Mouse (Mus musculus): ENCODE measurements at regions not wholly inside any gene's neighbourhood (a gene's known extent, or its start where the extent isn't known, plus 50 kb on each side); places are given as distances from the start of the nearest gene placed in this dataset.

DNA sequence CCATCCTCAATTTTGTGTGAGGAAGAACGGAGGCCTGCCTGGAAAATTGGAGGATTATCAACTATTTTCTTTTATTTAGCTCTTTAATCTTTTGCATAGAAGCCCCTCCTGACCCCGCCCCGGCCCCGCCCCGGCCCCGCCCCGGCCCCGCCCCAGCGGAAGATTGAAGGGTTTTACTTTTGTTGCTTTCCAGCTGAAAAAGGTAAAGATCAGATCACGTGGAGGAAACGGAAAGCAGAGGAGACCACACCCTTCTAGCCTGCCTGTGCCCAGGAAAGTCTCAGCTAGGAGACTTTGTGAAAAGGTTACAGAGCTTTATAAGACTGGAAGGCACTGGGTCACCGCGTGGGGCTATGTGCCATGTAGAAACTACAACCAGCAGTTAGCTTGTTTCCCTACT is 186.5 kb upstream of the Ccdc122 start:
- TF ChIP-seq EP300 (IDR thresholded peaks at IDR 0.05; ENCODE audit: insufficient read depth, low read depth, low read length): no peak
- TF ChIP-seq POLR2A (IDR thresholded peaks at IDR 0.05; ENCODE audit: insufficient read depth, low read length): no peak
- no peak for TF ChIP-seq CTCF (IDR thresholded peaks at IDR 0.05; ENCODE audit: low read depth, low read length)
- Histone ChIP-seq H3K9me3 (replicated peaks; ENCODE audit: control insufficient read depth, insufficient read depth, low read length, poor library complexity, severe bottlenecking) (no peaks in the 10 kb centered on the region), H3K4me1 (ENCODE audit: control insufficient read depth, insufficient read depth, low read length) (no peaks in the 10 kb centered on the region), H3K4me3 (ENCODE audit: low read depth, low read length) (no peak overlapping the region), H3K27ac (ENCODE audit: insufficient read depth, low read length) (no peak overlapping the region), H3K27me3 (ENCODE audit: control insufficient read depth, insufficient read depth, low read length, poor library complexity, severe bottlenecking) (no peaks in the 10 kb centered on the region; the same call in 1 of the 2 replicates), H3K9ac (ENCODE audit: low read depth, poor library complexity, severe bottlenecking) (no peak overlapping the region), H3K36me3 (ENCODE audit: control insufficient read depth, insufficient read depth, low read length, poor library complexity, severe bottlenecking) (no peaks in the 10 kb centered on the region)

DNA sequence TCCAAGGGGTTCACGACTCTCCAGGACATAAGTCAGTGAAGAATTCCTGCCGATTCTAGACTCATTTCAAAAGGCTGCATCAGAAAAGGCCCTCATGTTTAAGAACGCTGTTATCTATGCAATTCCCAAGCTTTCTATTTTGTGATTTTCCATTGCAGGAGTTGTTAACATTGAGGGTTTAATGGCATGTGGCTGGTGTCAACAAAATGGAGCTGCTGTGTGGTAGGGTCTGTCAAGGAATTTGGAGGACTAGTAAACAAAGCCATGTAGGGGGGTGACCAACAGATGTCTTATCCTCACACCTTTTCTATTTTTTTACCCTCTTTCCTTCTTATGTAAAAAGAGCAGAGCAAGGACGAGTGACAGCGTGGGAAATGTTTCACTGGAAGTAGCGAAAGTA is 186.9 kb upstream of the Ccdc122 start:
- H3K27ac ChIP-seq (ENCODE audit: insufficient read depth, low read length): no peak overlapping the region
- no peak overlapping the region for H3K9ac ChIP-seq (ENCODE audit: low read depth, poor library complexity, severe bottlenecking)
- no peaks in the 10 kb centered on the region for H3K36me3 ChIP-seq (ENCODE audit: control insufficient read depth, insufficient read depth, low read length, poor library complexity, severe bottlenecking)
- TF ChIP-seq POLR2A (IDR thresholded peaks at IDR 0.05; ENCODE audit: insufficient read depth, low read length) (no peak), EP300 (IDR thresholded peaks at IDR 0.05; ENCODE audit: insufficient read depth, low read depth, low read length) (no peak), CTCF (IDR thresholded peaks at IDR 0.05; ENCODE audit: low read depth, low read length) (no peak)
- H3K4me1 ChIP-seq (ENCODE audit: control insufficient read depth, insufficient read depth, low read length): no peaks in the 10 kb centered on the region
- no peaks in the 10 kb centered on the region; the same call in 1 of the 2 replicates for H3K27me3 ChIP-seq (ENCODE audit: control insufficient read depth, insufficient read depth, low read length, poor library complexity, severe bottlenecking)
- no peaks in the 10 kb centered on the region for H3K9me3 ChIP-seq (replicated peaks; ENCODE audit: control insufficient read depth, insufficient read depth, low read length, poor library complexity, severe bottlenecking)
- no peak overlapping the region for H3K4me3 ChIP-seq (ENCODE audit: low read depth, low read length)

- no peak overlapping the region for H3K4me3 ChIP-seq (ENCODE audit: low read depth, low read length)
- no peaks in the 10 kb centered on the region for H3K9me3 ChIP-seq (replicated peaks; ENCODE audit: control insufficient read depth, insufficient read depth, low read length, poor library complexity, severe bottlenecking)
- no peaks in the 10 kb centered on the region for H3K36me3 ChIP-seq (ENCODE audit: control insufficient read depth, insufficient read depth, low read length, poor library complexity, severe bottlenecking)
- no peaks in the 10 kb centered on the region; the same call in 1 of the 2 replicates for H3K27me3 ChIP-seq (ENCODE audit: control insufficient read depth, insufficient read depth, low read length, poor library complexity, severe bottlenecking)
- TF ChIP-seq EP300 (IDR thresholded peaks at IDR 0.05; ENCODE audit: insufficient read depth, low read depth, low read length): no peak
- no peak for TF ChIP-seq POLR2A (IDR thresholded peaks at IDR 0.05; ENCODE audit: insufficient read depth, low read length)
- TF ChIP-seq CTCF (IDR thresholded peaks at IDR 0.05; ENCODE audit: low read depth, low read length): no peak
- H3K4me1 ChIP-seq (ENCODE audit: control insufficient read depth, insufficient read depth, low read length): no peaks in the 10 kb centered on the region
- no peak overlapping the region for H3K9ac ChIP-seq (ENCODE audit: low read depth, poor library complexity, severe bottlenecking)
- H3K27ac ChIP-seq (ENCODE audit: insufficient read depth, low read length): no peak overlapping the region
These were observed 187.5 kb upstream of the Ccdc122 start for GRCm38 (mm10) chr14:76849071-76849470.

- H3K9me3 ChIP-seq (replicated peaks; ENCODE audit: control insufficient read depth, insufficient read depth, low read length, poor library complexity, severe bottlenecking): no peaks in the 10 kb centered on the region
- H3K27ac ChIP-seq (ENCODE audit: insufficient read depth, low read length): no peak overlapping the region
- H3K4me3 ChIP-seq (ENCODE audit: low read depth, low read length): no peak overlapping the region
- no peaks in the 10 kb centered on the region for H3K4me1 ChIP-seq (ENCODE audit: control insufficient read depth, insufficient read depth, low read length)
- H3K36me3 ChIP-seq (ENCODE audit: control insufficient read depth, insufficient read depth, low read length, poor library complexity, severe bottlenecking): no peaks in the 10 kb centered on the region
- TF ChIP-seq EP300 (IDR thresholded peaks at IDR 0.05; ENCODE audit: insufficient read depth, low read depth, low read length): no peak
- no peak for TF ChIP-seq CTCF (IDR thresholded peaks at IDR 0.05; ENCODE audit: low read depth, low read length)
- TF ChIP-seq POLR2A (IDR thresholded peaks at IDR 0.05; ENCODE audit: insufficient read depth, low read length): no peak
- no peak overlapping the region for H3K9ac ChIP-seq (ENCODE audit: low read depth, poor library complexity, severe bottlenecking)
- no peaks in the 10 kb centered on the region; the same call in 1 of the 2 replicates for H3K27me3 ChIP-seq (ENCODE audit: control insufficient read depth, insufficient read depth, low read length, poor library complexity, severe bottlenecking)
These were observed 190.9 kb upstream of the Ccdc122 start for GRCm38 (mm10) chr14:76845706-76846105.

GRCm38 (mm10) chr14:76844717-76845116 is 191.9 kb upstream of the Ccdc122 start:
- H3K9me3 ChIP-seq (replicated peaks; ENCODE audit: control insufficient read depth, insufficient read depth, low read length, poor library complexity, severe bottlenecking): no peaks in the 10 kb centered on the region
- H3K4me3 ChIP-seq (ENCODE audit: low read depth, low read length): no peak overlapping the region
- TF ChIP-seq CTCF (IDR thresholded peaks at IDR 0.05; ENCODE audit: low read depth, low read length) (no peak), POLR2A (IDR thresholded peaks at IDR 0.05; ENCODE audit: insufficient read depth, low read length) (no peak), EP300 (IDR thresholded peaks at IDR 0.05; ENCODE audit: insufficient read depth, low read depth, low read length) (no peak)
- H3K27ac ChIP-seq (ENCODE audit: insufficient read depth, low read length): no peak overlapping the region
- no peak overlapping the region for H3K9ac ChIP-seq (ENCODE audit: low read depth, poor library complexity, severe bottlenecking)
- no peaks in the 10 kb centered on the region for H3K36me3 ChIP-seq (ENCODE audit: control insufficient read depth, insufficient read depth, low read length, poor library complexity, severe bottlenecking)
- H3K27me3 ChIP-seq (ENCODE audit: control insufficient read depth, insufficient read depth, low read length, poor library complexity, severe bottlenecking): no peaks in the 10 kb centered on the region
- H3K4me1 ChIP-seq (ENCODE audit: control insufficient read depth, insufficient read depth, low read length): no peaks in the 10 kb centered on the region

DNA sequence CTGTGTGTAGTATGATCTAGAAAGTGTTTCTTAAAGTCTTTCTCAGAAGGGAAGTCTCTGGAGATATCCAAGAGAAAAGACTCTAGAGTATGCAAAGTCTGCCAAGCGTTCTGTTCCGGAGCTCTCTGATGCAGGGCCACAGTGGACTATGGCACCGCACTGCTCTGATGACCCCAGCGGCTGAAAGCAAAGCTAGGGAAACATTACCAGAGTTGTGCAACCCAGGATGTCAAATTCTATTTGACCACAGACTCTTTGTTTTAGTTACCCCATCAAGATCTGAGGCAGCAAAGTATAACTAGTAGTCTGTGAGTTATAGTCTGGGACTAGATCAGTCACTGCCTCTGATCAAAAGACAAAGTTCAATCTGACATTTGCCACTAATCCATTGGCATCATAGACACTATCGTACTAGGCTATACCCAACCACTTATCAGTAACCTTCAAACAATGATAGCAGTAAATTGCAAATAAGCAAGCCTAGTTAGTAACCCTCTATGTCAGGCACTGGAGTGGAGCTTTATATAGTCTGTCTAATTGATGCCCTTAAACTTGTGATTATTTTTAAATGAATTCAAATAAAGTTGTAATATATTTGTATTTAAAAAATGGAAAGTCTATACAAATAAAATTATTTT is 198.9 kb upstream of the Ccdc122 start:
- H3K27ac ChIP-seq (ENCODE audit: insufficient read depth, low read length): no peak overlapping the region

More for the DNA sequence above, 198.9 kb upstream of the Ccdc122 start:
- H3K9me3 ChIP-seq (replicated peaks; ENCODE audit: control insufficient read depth, insufficient read depth, low read length, poor library complexity, severe bottlenecking): no peaks in the 10 kb centered on the region
- no peak overlapping the region for H3K4me3 ChIP-seq (ENCODE audit: low read depth, low read length)
- no peaks in the 10 kb centered on the region for H3K36me3 ChIP-seq (ENCODE audit: control insufficient read depth, insufficient read depth, low read length, poor library complexity, severe bottlenecking)
- H3K27me3 ChIP-seq (ENCODE audit: control insufficient read depth, insufficient read depth, low read length, poor library complexity, severe bottlenecking): no peaks in the 10 kb centered on the region; the same call in 1 of the 2 replicates
- H3K9ac ChIP-seq (ENCODE audit: low read depth, poor library complexity, severe bottlenecking): no peak overlapping the region
- no peak for TF ChIP-seq POLR2A (IDR thresholded peaks at IDR 0.05; ENCODE audit: insufficient read depth, low read length)
- H3K4me1 ChIP-seq (ENCODE audit: control insufficient read depth, insufficient read depth, low read length): no peaks in the 10 kb centered on the region

Measured in ES-Bruce4 (cell line).